Mouse (Mus musculus): ENCODE data around the gene Fuom. TPM values are rescaled to one million over a fixed set of nuclear protein-coding genes. Genes with fewer than 3 reads are reported as not detected.
"Not testable (repeated sequence)": the region's sequence is repeated elsewhere in the genome, so short reads cannot be mapped to it uniquely, and the experiment has no call there.

Fuom gene
- total RNA-seq (2015; ENCODE audit: low replicate concordance), result 6.1 TPM in 1 of 2 replicates, not detected in the other
- 2.1 TPM in 1 of 2 replicates, not detected in the other for total RNA-seq (2017; ENCODE audit: low replicate concordance)

DNA sequence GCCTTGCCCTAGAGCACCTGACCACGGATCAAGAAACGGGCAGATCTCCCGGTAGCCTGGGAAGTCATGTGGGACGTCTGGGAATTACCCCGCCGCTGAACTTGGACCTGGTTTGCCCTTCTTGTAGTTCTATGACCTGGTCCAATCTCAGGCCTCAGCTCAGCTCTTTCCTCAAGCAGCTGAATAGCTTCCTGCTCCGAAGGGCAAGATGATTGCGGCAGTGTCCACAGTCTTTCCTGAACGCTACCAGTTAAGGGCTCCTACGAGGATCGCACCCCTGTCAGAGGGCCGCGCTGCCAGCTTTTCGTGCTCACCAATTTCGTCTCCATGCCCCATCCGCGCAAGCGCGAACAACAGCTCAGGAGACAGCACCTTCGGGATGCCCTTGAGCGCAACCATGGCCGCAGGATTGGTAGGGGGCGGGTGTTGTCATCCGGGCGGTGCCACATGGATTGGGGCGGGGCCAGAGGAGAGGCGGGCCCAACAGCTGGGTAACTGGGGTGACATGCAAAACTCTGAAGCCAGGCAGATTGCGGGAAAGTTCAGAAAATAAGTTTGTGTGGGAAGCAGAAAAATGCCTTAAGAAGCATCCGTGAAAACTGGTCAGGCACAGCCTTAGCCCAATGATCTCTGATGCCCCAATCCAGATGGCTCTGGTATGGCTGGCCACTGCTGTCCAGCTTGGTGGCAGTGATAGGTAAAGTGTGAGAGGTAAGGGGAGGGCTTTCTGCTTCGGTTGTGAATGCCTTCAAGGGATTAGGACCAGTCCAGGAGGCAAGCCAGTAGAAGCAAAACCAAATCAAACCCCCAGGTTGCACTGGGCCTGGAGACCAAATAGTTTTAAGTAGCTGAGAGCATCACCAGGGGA lies at the start of gene Fuom:
TSS of gene Fuom (minus strand) at position 449 of the 868 bp plus-strand sequence.
- ATAC-seq (replicated peaks; ENCODE audit: low FRiP score, poor library complexity, severe bottlenecking), result peak; percentile 81

DNA sequence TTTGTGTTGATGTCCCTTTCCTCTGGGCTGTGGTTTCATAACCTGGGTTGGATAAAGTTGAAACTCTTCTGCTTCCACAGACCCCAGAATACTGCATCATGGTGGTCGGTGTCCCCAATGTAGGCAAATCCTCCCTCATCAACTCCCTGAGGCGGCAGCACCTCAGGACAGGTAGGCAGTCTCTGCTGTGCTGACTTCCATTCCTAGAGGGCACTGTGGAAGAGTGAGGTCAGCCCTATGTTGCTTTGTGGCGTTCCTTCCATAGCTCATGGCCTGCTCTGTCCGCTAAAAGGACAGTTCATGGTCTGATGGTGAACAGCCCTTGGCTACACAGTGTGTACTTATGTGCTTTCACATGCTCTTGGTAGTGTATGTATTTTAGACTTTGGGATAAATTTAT lies 42.3 kb upstream of the Fuom start:
- no peak for ATAC-seq (replicated peaks; ENCODE audit: low FRiP score, poor library complexity, severe bottlenecking)

DNA sequence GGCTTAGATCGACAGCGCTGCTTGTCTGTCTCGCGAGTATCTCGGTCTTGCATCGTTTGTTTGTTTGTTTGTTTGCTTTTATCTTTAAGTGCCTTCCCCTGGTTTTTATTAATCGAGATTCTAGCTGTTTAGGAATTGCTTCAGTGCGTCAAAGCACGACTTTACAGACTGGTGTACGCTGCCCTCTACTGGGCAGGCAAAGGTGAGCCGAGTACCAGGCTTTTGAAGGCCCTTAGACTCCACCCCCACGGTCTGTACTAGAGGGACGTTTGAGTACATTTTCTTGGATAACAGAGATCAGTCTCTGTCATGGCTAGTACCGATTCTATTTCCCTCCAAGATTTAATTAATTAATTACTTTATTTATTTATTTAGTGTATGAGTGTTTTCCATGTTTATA lies 39.1 kb upstream of the Fuom start:
- no peak for ATAC-seq (replicated peaks; ENCODE audit: low FRiP score, poor library complexity, severe bottlenecking)

DNA sequence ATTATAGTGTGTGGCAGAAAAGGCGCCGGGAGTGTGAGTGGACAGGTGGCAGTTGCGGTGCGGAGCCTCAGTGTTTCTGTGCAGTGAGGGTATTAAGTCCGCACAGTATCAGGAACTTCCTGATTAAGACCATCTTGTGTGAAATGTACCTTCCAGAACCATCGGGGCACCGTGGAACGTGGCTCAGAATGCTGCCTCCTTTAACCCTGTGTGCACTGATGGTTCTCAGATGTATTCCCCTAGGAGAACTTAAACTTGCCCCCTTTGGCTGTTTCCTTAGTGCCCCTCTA lies 35.7 kb upstream of the Fuom start:
- ATAC-seq (replicated peaks; ENCODE audit: low FRiP score, poor library complexity, severe bottlenecking), result no peak

DNA sequence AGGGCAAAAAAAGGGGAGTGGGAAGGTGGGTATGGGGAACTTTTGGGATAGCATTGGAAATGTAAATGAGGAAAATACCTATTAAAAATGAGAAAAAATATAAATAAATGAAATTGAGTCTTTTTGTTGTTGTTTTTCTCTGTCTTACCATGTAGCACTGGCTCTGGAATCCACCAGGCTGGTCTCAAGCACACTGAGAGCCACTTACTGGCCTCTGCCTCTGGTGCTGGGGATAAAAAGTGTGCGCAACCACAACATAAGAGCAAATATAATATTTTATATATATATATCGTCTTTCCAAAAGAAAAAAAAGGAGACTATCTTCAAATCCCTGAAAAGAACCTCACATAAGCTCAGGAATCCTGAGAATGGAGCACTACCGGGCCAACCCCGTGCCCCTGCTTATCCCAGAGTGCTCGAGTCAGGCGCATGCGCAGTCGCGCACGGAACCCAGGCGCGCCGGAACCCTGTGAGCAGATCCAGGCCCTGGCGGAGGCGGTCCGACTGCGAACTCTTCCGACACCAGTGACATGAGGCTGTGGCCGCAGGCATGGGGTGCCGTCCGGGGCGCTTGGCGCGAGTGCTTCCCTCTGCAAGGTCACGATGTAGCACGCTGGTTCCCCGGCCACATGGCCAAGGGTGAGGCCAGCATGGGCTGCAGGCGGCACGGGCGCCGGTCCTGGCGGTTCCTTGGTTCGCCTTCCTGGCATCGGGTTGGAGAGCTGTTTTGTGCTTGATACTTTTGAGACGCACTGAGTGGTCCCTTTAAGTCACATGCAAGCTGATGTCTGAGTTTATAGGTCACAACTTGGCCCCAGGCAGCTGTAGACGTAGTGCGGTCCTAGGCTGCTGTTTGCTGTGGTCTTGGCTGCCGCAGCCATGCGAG lies 35.1 kb upstream of the Fuom start, which contains the start of gene Mtg1:
TSS of gene Mtg1 (plus strand) at position 430 of the 886 bp plus-strand sequence.
- peak; percentile 94 for ATAC-seq (replicated peaks; ENCODE audit: low FRiP score, poor library complexity, severe bottlenecking)

DNA sequence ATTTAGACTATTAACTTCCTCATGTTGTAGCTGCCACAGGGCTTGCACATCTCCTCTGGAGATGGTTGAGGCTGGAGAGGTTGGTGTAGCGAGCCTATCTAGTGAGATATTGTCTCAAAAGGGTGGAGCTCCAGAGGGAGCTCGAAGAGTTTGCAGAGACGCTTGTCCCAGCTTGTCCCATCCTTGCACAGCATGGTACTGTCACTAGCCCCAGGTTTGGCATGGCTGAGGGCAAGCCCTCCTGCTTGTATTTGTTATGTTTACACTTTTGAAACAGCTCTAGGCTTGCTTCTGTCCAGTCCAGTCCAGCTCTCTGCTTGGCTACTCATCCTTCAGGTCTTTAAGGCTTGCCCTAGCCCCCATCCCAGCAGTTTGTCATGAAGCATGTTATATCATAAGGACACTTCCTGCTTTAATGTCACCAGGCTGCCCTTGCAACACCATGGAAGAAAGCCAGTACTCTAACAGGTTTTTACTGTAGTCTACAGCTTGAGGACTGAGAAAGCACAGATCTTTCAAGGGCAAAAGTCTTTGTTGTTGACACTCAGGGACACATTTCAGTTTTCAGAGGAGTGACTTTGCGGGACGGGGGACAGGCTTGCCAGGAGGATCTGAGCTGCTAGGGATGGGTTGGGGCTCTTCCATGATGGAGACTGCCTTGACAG lies 33.0 kb upstream of the Fuom start:
- no peak for ATAC-seq (replicated peaks; ENCODE audit: low FRiP score, poor library complexity, severe bottlenecking)

DNA sequence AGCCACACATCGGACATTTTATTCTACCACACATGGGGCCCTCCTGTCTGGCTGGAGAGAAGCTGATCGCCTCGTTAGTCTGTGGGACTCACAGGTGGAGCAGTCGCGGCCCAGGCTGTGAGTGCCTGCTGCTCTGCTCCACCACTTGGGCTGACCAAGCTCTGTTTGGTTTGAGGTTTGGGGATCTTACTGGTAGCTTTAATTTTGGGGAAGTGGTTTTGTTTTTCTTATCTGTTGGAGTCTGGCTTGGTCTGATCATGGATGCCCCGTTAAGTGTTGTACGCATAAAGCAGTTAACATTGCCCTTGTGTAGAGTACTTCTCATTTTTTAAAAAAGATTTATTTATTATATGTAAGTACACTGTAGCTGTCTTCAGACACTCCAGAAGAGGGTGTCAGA lies 31.8 kb upstream of the Fuom start:
- not testable (repeated sequence) for ATAC-seq (replicated peaks; ENCODE audit: low FRiP score, poor library complexity, severe bottlenecking)

DNA sequence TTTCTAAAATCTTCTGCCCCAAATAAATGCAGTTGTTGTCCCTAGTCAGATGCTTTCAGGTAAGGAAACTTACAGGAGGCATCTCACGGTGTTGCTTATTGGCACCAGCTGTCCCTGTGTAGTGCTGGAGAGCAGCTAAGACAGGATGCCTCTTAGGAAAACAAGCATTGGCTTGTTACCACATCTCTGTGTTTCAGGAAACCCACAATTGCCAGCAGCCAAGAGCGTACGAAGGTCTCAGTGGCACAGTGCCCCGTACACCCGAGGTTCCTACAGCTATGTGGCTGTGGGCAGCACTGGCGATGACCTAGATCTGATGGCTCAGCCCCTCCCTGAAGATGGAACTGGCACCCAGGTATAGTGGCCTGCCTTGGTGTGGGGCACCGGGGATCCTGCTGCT lies 29.9 kb upstream of the Fuom start:
- not testable (repeated sequence) for ATAC-seq (replicated peaks; ENCODE audit: low FRiP score, poor library complexity, severe bottlenecking)

DNA sequence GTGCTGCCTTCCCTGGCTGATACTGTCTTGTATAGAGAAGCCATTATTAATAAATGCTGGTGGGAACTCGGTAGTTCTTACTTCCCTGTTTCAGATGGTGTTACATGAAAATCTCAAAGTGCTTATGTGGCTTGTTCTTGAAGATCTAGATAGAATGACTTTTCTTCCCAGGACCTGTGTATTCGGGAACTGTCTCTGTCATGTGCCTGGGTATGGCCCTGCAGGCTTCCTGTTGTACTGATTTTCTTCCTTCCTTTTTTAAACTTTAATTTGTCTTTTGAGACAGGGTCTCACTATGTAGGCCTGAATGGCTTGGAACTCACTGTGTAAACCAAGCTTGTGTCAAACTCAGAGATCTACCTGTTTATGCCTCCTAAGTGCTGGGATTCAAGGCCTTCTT lies 25.7 kb upstream of the Fuom start:
- ATAC-seq (replicated peaks; ENCODE audit: low FRiP score, poor library complexity, severe bottlenecking), result no peak

DNA sequence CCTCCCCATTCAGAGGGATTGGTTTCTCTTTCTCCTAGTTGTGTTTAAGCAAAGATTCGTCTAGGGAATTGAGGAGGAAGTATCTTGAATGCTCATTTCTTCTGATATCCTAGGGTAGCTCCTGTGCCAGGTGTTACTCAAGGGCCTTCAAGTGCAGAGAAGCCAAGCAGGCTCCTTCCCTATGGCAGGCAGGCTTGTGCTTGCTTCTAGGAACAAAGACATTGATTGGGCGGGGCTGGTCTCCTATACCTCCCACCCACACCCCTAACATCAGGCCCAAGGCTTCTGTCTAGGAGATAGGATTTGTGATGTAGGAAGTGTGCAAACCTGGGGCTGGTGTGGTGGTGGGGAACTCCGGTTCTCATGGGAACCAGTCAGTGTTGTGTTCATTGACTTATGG lies 24.7 kb upstream of the Fuom start:
- ATAC-seq (replicated peaks; ENCODE audit: low FRiP score, poor library complexity, severe bottlenecking), result no peak

DNA sequence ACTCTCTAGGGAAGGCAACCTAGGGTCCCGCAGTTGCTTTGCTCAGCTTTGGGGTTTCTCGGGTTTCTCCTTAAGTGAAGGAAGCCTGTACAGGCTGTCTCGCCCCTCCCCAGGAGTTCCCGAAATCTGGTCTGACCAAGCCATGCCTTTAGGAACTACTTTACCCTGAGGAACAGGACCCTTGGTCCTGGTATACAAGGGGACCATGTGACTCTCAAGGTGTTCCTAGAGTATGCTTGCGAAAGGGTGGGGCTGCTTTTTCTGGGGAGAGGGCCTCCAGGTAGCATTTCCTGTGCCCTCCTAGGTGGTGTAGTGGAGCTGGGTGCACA lies 23.7 kb upstream of the Fuom start:
- no peak for ATAC-seq (replicated peaks; ENCODE audit: low FRiP score, poor library complexity, severe bottlenecking)

DNA sequence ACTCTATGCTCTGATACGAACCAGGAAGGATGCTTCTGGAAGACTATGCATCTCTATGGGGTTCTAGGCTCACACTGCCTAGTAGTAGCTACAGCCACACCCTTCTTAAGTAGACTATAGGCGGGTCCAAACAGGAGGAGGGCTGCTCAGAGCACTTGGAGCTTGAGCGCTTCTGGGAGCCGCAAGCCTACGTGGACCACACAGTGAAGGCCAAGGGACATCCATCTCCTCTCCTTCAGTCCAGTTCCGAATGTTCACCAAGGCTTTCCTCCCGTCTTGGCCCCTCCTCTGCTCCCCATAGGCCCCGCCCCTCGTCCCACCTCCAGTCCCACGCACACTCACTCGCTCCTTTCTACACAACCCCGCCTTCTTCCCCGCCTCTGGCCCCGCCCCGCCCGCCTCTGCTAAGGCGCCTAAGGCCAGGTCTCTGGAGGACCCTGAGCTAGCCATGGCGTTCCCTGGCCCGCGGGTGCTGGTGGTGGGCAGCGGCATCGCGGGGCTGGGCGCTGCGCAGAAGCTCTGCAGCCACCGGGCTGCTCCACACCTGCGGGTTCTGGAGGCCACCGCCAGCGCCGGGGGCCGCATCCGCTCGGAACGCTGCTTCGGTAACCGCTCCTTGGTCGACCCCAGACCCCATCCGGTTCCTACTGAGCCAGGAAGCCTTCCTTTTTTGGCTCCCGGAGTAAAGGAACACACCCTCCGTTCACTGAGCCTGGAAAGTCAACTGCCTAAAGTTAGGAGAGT lies 23.2 kb upstream of the Fuom start:
- ATAC-seq (replicated peaks; ENCODE audit: low FRiP score, poor library complexity, severe bottlenecking), result peak; percentile 98

DNA sequence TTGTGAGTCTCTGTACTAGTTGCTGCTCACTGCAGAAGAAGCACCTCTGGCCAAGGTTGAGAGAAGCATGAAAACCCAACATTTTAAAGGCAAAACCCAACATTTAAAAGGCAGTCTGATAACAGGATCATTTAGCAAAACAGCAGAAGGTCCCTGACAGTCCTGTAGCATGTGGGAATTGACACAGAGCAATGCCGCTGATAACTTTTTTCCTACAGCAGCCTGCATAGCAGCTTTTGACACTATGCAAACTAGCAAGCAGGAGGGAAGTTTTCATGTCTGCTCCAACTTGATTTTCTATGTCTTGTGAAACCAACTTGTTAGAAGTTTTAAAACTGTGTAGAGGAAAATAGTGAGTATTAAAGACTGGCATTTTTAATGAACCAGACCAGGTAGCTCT lies 22.1 kb upstream of the Fuom start:
- no peak for ATAC-seq (replicated peaks; ENCODE audit: low FRiP score, poor library complexity, severe bottlenecking)

DNA sequence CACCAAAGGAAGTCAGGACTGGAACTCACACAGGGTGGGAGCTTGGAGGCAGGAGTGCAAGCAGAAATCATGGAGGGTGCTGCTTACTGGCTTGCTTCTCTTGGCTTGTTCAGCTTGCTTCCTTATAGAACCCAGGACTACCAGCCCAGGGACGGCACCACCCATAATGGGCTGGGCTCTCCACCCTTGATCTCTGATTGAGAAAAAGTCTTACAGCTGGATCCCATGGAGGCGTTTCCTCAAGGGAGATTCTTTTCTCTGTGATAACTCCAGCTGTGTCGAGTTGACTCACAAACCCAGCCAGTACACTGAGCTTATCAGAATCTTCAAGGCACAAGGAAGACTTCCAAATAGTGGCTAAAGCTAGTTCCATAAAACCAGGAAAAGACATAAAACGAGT lies 20.5 kb upstream of the Fuom start:
- ATAC-seq (replicated peaks; ENCODE audit: low FRiP score, poor library complexity, severe bottlenecking), result no peak

DNA sequence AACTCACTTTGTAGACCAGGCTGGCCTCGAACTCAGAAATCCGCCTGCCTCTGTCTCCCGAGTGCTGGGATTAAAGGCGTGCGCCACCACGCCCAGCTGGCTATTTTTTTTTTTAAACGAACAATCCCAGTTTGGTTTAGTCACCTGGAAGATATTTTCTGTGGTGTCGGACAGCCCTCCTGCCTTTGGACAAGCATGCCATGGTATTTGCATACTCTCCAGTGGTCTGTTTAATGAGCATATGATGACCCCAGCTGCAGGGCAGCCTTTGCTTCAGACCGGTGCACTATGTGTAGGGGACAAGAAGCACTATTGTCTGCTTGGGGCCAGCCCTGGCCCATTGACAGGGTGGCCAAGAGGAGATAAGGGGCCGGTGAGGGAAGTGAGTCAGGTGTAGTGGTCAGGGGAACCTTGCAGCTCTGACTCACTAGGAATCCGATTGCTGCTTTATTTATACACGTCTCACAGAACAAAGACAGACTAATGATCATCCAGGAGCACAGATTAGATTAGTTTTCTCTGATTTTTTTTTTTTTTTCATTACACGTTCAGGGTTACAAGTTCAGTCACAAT lies 19.2 kb upstream of the Fuom start:
- no peak for ATAC-seq (replicated peaks; ENCODE audit: low FRiP score, poor library complexity, severe bottlenecking)

DNA sequence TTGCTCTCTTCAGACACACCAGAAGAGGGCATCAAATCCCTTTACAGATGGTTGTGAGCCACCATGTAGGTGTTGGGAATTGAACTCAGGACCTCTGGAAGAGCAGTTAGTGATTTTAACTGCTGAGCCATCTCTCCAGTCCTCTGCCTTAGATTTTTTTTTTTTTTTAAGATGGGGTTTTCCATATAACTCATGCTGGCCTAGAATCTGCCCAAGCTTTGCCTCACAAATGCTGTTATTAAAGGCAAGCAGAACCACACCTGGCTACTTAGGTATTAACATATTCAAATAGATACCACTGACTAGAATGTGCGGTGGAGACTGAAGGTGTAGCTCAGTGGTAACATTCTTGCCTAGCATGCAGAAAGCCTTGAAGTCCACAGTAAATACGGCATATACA lies 18.2 kb upstream of the Fuom start:
- no peak for ATAC-seq (replicated peaks; ENCODE audit: low FRiP score, poor library complexity, severe bottlenecking)

DNA sequence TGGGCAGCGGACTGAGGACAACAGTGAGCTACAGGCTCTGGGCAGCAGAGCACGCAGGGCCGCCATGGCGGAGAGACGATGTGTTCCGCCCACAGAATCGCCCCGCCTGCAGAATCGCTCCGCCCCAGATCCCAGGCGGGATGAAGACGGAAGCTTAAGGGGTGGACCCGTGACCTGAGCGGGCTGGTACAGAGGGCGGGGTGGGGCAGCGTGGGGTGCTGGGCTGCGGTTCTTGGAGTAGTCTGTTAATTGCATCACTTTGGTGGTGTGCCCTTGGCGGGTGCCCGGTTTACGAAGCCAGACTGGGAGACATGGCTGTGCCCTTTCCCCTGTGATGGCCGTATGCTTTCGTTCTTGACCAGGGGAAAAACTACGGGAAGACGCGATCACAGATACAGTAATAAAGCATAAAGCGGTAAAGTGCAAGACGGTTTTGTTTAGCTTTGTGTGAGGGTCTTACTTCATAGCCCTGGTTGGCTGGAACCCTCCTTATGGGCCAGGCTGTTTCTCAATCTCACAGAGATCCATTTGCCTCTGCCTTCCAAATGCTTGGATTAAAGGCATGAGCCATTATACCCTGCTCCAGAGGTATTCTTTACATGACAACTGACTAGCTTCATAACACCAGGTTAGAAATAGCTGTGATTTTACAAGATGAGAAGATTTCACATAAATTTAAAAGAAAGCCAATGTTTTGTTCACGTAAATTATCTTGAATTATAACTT lies 14.3 kb upstream of the Fuom start, which contains the start of gene Echs1:
TSS of gene Echs1 (minus strand) at position 148 of the 726 bp plus-strand sequence.
- ATAC-seq (replicated peaks; ENCODE audit: low FRiP score, poor library complexity, severe bottlenecking), result peak; percentile 99

DNA sequence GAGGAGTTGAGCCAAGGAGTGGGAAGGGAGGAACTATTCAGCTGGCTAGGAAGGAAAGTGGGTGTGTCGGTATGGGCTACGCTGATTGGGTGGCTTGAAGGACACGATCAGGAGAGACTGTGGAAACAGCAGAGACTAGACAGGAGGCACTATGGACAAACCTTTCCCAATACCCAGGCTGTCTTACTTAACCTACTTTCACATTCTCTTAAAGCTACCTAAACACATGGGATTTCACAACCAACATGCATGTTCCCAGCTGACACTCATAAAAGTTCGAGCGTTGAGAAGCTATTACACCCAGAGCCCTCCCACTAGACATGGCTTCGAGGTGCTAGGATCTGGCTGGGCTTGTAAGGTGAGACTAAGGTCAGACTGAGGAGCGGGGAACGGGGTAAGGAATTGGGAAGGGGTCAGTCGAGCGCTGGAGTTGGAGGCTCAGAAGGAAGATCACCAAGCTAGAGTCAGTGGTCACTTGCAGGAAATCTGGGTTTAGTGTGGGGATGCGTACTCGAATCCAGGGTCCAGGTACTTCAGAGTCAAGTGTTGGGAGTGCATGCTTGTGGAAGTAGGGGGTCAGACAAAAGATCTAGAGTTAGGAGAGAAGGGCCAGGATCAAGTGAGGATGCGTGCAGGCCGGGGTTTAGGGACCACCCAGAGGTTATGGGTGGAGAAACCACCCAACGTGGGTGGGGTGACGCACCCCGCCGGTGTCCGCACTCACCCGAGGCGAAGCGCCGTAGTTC lies 13.5 kb upstream of the Fuom start, which contains the start of gene Paox:
TSS of gene Paox (plus strand) at position 217 of the 746 bp plus-strand sequence.
- ATAC-seq (replicated peaks; ENCODE audit: low FRiP score, poor library complexity, severe bottlenecking), result peak; percentile 75

Data from erythroblast, adult 5-6 weeks (primary cell).